Mouse (Mus musculus) brain, adult 2 months (tissue): ENCODE measurements at regions not wholly inside any gene's neighbourhood (a gene's known extent, or its start where the extent isn't known, plus 50 kb on each side); places are given as distances from the start of the nearest gene placed in this dataset.

Experiments
- DNase-seq: peaks from one replicate; pipeline ENCODE4 v3.0.0; 2011; ENCODE audit warnings: low read depth, low spot score

- peak; percentile 2 for DNase-seq
These were observed 876.8 kb downstream of the Hace1 start for GRCm38 (mm10) chr10:46454442-46454841.

DNA sequence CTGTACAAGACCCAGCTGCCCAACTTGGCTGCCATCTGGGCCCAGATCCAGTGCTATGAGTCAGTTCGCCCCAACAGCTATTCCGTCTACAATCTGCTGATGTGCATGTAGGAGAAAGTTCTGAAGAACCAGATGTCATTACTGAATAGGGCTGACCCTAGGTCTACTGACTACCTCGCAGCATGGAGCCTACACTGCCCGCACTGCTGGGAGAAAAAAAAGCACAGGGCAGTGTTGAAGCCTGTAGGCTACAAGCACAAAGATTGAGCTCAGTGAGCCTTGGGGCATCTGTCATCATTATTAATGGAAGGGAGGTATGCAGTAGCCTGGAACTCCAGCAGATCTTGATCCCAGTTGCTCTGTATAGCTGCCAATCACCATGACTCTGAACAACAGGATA is 881.1 kb downstream of the Hace1 start:
- peak; percentile 36 for DNase-seq

GRCm38 (mm10) chr10:46483656-46484055 is 906.0 kb downstream of the Hace1 start:
- peak; percentile 85 for DNase-seq
